Mouse (Mus musculus) midbrain, embryonic 13.5 days (tissue): ENCODE measurements at regions not wholly inside any gene's neighbourhood (a gene's known extent, or its start where the extent isn't known, plus 50 kb on each side); places are given as distances from the start of the nearest gene placed in this dataset.
"Not testable (repeated sequence)": the region's sequence is repeated elsewhere in the genome, so short reads cannot be mapped to it uniquely, and the experiment has no call there.

ENCODE experiments used
- ATAC-seq: fragments of 200-750 bp; cut with Nextera tagmentation; 2 replicates; pipeline ENCODE4 v1.8.0; 2017; ENCODE audit warnings: mild to moderate bottlenecking, moderate TSS enrichment, moderate library complexity
- H3K27ac ChIP-seq: fragments of 300-500 bp; sonication (generic); 2 replicates; pipeline ENCODE4 v1.5.1; 2015; ENCODE audit warnings: inconsistent platforms, mild to moderate bottlenecking, moderate library complexity
- H3K27me3 ChIP-seq: fragments of 300-500 bp; sonication (generic); 2 replicates; pipeline ENCODE4 v1.6.1; 2015; ENCODE audit warnings: mild to moderate bottlenecking, inconsistent platforms
- H3K36me3 ChIP-seq: fragments of 300-500 bp; sonication (generic); 2 replicates; pipeline ENCODE4 v1.6.1; 2015; ENCODE audit warnings: mild to moderate bottlenecking, inconsistent platforms
- H3K4me1 ChIP-seq: fragments of 300-500 bp; sonication (generic); replicated peaks from 2 replicates; pipeline ENCODE4 v1.6.1; 2015; ENCODE audit warnings: inconsistent platforms
- H3K4me2 ChIP-seq: fragments of 300-500 bp; sonication (generic); replicated peaks from 2 replicates; pipeline ENCODE4 v1.6.1; 2015; ENCODE audit warnings: moderate library complexity, mild to moderate bottlenecking, inconsistent platforms
- H3K4me3 ChIP-seq: fragments of 300-500 bp; sonication (generic); replicated peaks from 2 replicates; pipeline ENCODE4 v1.5.1; 2015; ENCODE audit warnings: mild to moderate bottlenecking, inconsistent platforms
- H3K9ac ChIP-seq: fragments of 300-500 bp; sonication (generic); replicated peaks from 2 replicates; pipeline ENCODE4 v1.6.1; 2015; ENCODE audit warnings: mild to moderate bottlenecking, inconsistent platforms
- H3K9me3 ChIP-seq: fragments of 300-500 bp; sonication (generic); 2 replicates; pipeline ENCODE4 v1.6.1; 2016; ENCODE audit warnings: mild to moderate bottlenecking, inconsistent platforms
- WGBS: fragments of 180-500 bp; shearing (Covaris S2); methylation state at CpG from one replicate; pipeline ENCODE4 v1.1.7; 2015; 5-methylcytosine and 5-hydroxymethylcytosine counted together

GRCm38 (mm10) chr6:143442361-143442760 is 275.3 kb downstream of the Etnk1 start:
- H3K4me2 ChIP-seq: no peak overlapping the region
- 84% methylated on average over 8 of the region's 8 CpGs for WGBS
- no peaks in the 10 kb centered on the region for H3K27me3 ChIP-seq
- ATAC-seq: no peak
- no peak overlapping the region for H3K9ac ChIP-seq
- H3K9me3 ChIP-seq: no peaks in the 10 kb centered on the region
- H3K36me3 ChIP-seq: no peaks in the 10 kb centered on the region
- no peak overlapping the region for H3K27ac ChIP-seq
- peaks cover 19% of the 10 kb centered on the region for H3K4me1 ChIP-seq
- H3K4me3 ChIP-seq: no peak overlapping the region

- Histone ChIP-seq H3K36me3 (no peaks in the 10 kb centered on the region), H3K4me1 (peaks cover 9% of the 10 kb centered on the region), H3K27me3 (no peaks in the 10 kb centered on the region), H3K9me3 (no peaks in the 10 kb centered on the region), H3K4me2 (no peak overlapping the region), H3K9ac (no peak overlapping the region), H3K4me3 (no peak overlapping the region), H3K27ac (no peak overlapping the region)
- no peak for ATAC-seq
- WGBS: 91% methylated on average over 6 of the region's 6 CpGs
Measured at GRCm38 (mm10) chr6:143443446-143443845, 276.4 kb downstream of the Etnk1 start.

- no peaks in the 10 kb centered on the region for H3K27me3 ChIP-seq
- no peak overlapping the region for H3K9ac ChIP-seq
- no peak overlapping the region for H3K4me3 ChIP-seq
- H3K36me3 ChIP-seq: no peaks in the 10 kb centered on the region
- no peak overlapping the region for H3K27ac ChIP-seq
- WGBS: 88% methylated on average over 3 of the region's 3 CpGs
- H3K4me1 ChIP-seq: peaks cover 5% of the 10 kb centered on the region; the same call in 1 of the 2 replicates
- no peak overlapping the region for H3K4me2 ChIP-seq
- ATAC-seq: no peak
- no peaks in the 10 kb centered on the region for H3K9me3 ChIP-seq
Measured at GRCm38 (mm10) chr6:143444782-143445181, 277.8 kb downstream of the Etnk1 start.

GRCm38 (mm10) chr6:143445834-143446552 is 279.0 kb downstream of the Etnk1 start:
- H3K9me3 ChIP-seq: no peaks in the 10 kb centered on the region
- H3K27me3 ChIP-seq: no peaks in the 10 kb centered on the region
- H3K9ac ChIP-seq: no peak overlapping the region
- no peak overlapping the region for H3K4me2 ChIP-seq
- ATAC-seq: no peak
- 80% methylated on average over 13 of the region's 13 CpGs for WGBS
- no peak overlapping the region for H3K4me3 ChIP-seq
- H3K4me1 ChIP-seq: peaks cover 5% of the 10 kb centered on the region; the same call in 1 of the 2 replicates
- no peak overlapping the region for H3K27ac ChIP-seq
- no peaks in the 10 kb centered on the region for H3K36me3 ChIP-seq

GRCm38 (mm10) chr6:143447060-143447459 is 280.0 kb downstream of the Etnk1 start:
- no peak overlapping the region for H3K4me2 ChIP-seq
- no peaks in the 10 kb centered on the region for H3K27me3 ChIP-seq
- no peak overlapping the region for H3K9ac ChIP-seq
- no peaks in the 10 kb centered on the region for H3K9me3 ChIP-seq
- WGBS: 66% methylated on average over 5 of the region's 5 CpGs
- peaks cover 5% of the 10 kb centered on the region; the same call in 1 of the 2 replicates for H3K4me1 ChIP-seq
- H3K36me3 ChIP-seq: no peaks in the 10 kb centered on the region
- no peak for ATAC-seq
- no peak overlapping the region for H3K27ac ChIP-seq
- no peak overlapping the region for H3K4me3 ChIP-seq

GRCm38 (mm10) chr6:143449071-143449470 is 282.1 kb downstream of the Etnk1 start:
- H3K27me3 ChIP-seq: no peaks in the 10 kb centered on the region
- H3K4me2 ChIP-seq: no peak overlapping the region
- 69% methylated on average over 4 of the region's 4 CpGs for WGBS
- peaks cover 5% of the 10 kb centered on the region; the same call in 1 of the 2 replicates for H3K4me1 ChIP-seq
- no peak overlapping the region for H3K4me3 ChIP-seq
- H3K27ac ChIP-seq: no peak overlapping the region
- no peak for ATAC-seq
- no peak overlapping the region for H3K9ac ChIP-seq
- no peaks in the 10 kb centered on the region for H3K9me3 ChIP-seq
- no peaks in the 10 kb centered on the region for H3K36me3 ChIP-seq

- no peak overlapping the region for H3K4me3 ChIP-seq
- no peak overlapping the region for H3K4me2 ChIP-seq
- H3K27me3 ChIP-seq: no peaks in the 10 kb centered on the region
- no peaks in the 10 kb centered on the region for H3K9me3 ChIP-seq
- H3K36me3 ChIP-seq: no peaks in the 10 kb centered on the region
- H3K27ac ChIP-seq: no peak overlapping the region
- H3K4me1 ChIP-seq: peaks cover 5% of the 10 kb centered on the region; the same call in 1 of the 2 replicates
- no peak for ATAC-seq
- 87% methylated on average over 6 of the region's 6 CpGs for WGBS
- H3K9ac ChIP-seq: no peak overlapping the region
Measured at GRCm38 (mm10) chr6:143451869-143452268, 284.8 kb downstream of the Etnk1 start.

GRCm38 (mm10) chr6:143454695-143455218 is 287.7 kb downstream of the Etnk1 start:
- no peak overlapping the region for H3K4me2 ChIP-seq
- no peaks in the 10 kb centered on the region for H3K36me3 ChIP-seq
- ATAC-seq: no peak
- WGBS: 93% methylated on average over 9 of the region's 9 CpGs
- H3K27me3 ChIP-seq: no peaks in the 10 kb centered on the region
- no peaks in the 10 kb centered on the region for H3K4me1 ChIP-seq
- H3K4me3 ChIP-seq: no peak overlapping the region
- H3K9ac ChIP-seq: no peak overlapping the region
- no peaks in the 10 kb centered on the region for H3K9me3 ChIP-seq
- no peak overlapping the region for H3K27ac ChIP-seq

GRCm38 (mm10) chr6:143464907-143465537 is 298.0 kb downstream of the Etnk1 start:
- ATAC-seq: no peak
- Histone ChIP-seq H3K4me3 (no peak overlapping the region), H3K4me1 (no peaks in the 10 kb centered on the region), H3K27me3 (no peaks in the 10 kb centered on the region), H3K9me3 (no peaks in the 10 kb centered on the region), H3K36me3 (no peaks in the 10 kb centered on the region), H3K4me2 (no peak overlapping the region), H3K27ac (no peak overlapping the region), H3K9ac (no peak overlapping the region)
- 79% methylated on average over 12 of the region's 12 CpGs for WGBS

- not testable (repeated sequence) for H3K4me2 ChIP-seq, ATAC-seq, H3K27me3 ChIP-seq, H3K9me3 ChIP-seq, H3K4me3 ChIP-seq, H3K4me1 ChIP-seq, H3K36me3 ChIP-seq, H3K9ac ChIP-seq, H3K27ac ChIP-seq
- 95% methylated on average over 12 of the region's 12 CpGs for WGBS
Measured at GRCm38 (mm10) chr6:143472676-143473075, 305.7 kb downstream of the Etnk1 start.

GRCm38 (mm10) chr6:143474396-143474795 is 307.4 kb downstream of the Etnk1 start:
- Histone ChIP-seq H3K9ac (no peak overlapping the region), H3K27ac (no peak overlapping the region), H3K36me3 (no peaks in the 10 kb centered on the region), H3K4me1 (no peaks in the 10 kb centered on the region), H3K9me3 (no peaks in the 10 kb centered on the region), H3K4me3 (no peak overlapping the region), H3K27me3 (no peaks in the 10 kb centered on the region), H3K4me2 (no peak overlapping the region)
- ATAC-seq: no peak
- WGBS: 77% methylated on average over 5 of the region's 5 CpGs

GRCm38 (mm10) chr6:143475296-143475695 is 308.3 kb downstream of the Etnk1 start:
- no peak for ATAC-seq
- WGBS: 83% methylated on average over 7 of the region's 7 CpGs
- H3K4me2 ChIP-seq: no peak overlapping the region

More at GRCm38 (mm10) chr6:143475296-143475695, 308.3 kb downstream of the Etnk1 start:
- Histone ChIP-seq H3K36me3 (no peaks in the 10 kb centered on the region), H3K27ac (no peak overlapping the region), H3K4me3 (no peak overlapping the region), H3K9ac (no peak overlapping the region), H3K9me3 (no peaks in the 10 kb centered on the region), H3K4me1 (no peaks in the 10 kb centered on the region), H3K27me3 (no peaks in the 10 kb centered on the region)
